Mouse (Mus musculus): Measurements from ENCODE around the gene Polr2g. TPM values are rescaled to one million over a fixed set of nuclear protein-coding genes. Genes with fewer than 3 reads are reported as not detected.

The Polr2g gene
- total RNA-seq, 2 experiments from 2014 or later, result 32.0 to 35.4 TPM

- intact Hi-C loops (cut with DNase I), result no loop called here
- DNase-seq, result peak; percentile 89 to 91
These were observed 20.6 kb upstream of the Polr2g start, which contains the start of gene Ttc9c for GRCm38 (mm10) chr19:8818801-8819595. TSS of gene Ttc9c (minus strand) at chr19:8819333.

DNA sequence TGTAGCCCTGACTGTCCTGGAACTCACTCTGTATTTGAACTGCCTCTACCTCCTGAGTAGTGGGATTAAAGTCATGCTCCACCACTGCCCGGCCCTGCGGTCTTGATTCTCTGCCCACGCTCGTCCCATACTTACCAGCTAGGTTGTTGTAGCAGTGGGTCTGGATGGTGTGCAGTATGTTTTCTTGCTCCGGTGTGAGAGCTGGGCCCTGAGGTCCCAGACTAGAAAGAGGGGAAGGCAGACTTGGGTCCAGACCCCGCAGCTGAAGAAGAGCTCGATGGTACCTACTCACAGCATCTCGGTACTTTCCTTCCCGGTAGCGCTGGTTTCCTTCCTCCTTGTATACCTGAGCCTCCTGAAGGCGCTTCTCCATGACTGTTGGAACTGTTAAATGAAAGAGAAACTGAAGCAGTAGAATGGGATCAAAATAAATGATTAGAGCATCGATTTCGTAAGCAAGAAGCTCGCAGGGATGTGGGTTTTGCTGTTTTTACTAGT lies 20.0 kb upstream of the Polr2g start:
- DNase-seq, result no peak
- intact Hi-C loops (cut with DNase I), result no loop called here

- no peak for DNase-seq
- intact Hi-C loops (cut with DNase I), result no loop called here
These were observed 18.6 kb upstream of the Polr2g start for GRCm38 (mm10) chr19:8817001-8817400.

DNA sequence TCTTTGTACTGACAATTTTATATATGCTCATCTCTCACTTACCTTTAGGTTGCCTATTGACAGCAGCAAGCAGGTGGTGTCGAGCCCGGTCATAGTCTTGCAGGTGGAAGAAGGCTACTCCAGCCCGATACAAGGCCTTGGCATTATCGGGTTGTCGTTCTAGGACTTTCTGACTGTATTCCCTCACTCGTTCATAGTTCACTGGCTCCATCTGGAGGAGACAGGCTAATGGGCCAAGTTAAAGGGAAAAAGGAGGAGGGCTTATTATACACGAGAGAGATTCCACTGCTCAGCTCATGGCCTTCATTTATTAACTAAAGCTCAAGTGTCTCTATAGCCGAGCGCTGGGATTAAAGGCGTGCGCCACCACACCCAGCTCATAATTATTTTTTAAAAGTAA lies 17.4 kb upstream of the Polr2g start:
- intact Hi-C loops (cut with DNase I), result no loop called here

GRCm38 (mm10) chr19:8806810-8807209 lies 8.4 kb upstream of the Polr2g start:
- intact Hi-C loops (cut with DNase I), result no loop called here
- DNase-seq, result no peak

More for the DNA sequence above, 17.4 kb upstream of the Polr2g start:
- DNase-seq, result no peak

- no peak for DNase-seq
- intact Hi-C loops (cut with DNase I), result no loop called here
These were observed 5.7 kb upstream of the Polr2g start for GRCm38 (mm10) chr19:8803879-8804660.

DNA sequence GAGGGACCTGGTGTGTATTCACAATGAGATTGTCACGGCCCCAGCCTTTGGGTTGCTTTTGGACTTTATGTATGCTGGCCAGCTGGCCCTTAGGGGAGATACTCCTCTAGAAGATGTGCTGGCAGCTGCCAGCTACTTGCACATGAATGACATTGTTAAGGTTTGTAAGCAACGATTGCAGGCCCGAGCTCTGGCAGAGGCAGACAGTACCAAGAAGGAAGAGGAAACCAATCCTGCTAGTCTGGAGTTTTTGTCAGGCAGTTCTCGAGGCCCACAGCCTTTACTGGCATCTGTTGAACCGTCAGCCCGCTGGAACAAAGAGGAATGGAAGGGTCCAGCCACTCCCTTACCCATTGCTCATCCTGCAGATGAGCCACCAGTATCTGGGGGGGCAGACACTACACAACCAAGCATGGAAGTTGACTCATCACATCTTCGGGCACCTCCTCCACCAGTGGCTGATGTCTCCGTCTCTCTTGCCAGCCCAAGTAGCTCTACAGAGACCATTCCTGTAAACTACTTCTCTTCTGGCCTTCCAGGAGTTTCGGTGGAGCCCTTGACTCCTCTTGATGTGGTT lies 4.9 kb upstream of the Polr2g start:
- no peak for DNase-seq
- intact Hi-C loops (cut with DNase I), result no loop called here

DNA sequence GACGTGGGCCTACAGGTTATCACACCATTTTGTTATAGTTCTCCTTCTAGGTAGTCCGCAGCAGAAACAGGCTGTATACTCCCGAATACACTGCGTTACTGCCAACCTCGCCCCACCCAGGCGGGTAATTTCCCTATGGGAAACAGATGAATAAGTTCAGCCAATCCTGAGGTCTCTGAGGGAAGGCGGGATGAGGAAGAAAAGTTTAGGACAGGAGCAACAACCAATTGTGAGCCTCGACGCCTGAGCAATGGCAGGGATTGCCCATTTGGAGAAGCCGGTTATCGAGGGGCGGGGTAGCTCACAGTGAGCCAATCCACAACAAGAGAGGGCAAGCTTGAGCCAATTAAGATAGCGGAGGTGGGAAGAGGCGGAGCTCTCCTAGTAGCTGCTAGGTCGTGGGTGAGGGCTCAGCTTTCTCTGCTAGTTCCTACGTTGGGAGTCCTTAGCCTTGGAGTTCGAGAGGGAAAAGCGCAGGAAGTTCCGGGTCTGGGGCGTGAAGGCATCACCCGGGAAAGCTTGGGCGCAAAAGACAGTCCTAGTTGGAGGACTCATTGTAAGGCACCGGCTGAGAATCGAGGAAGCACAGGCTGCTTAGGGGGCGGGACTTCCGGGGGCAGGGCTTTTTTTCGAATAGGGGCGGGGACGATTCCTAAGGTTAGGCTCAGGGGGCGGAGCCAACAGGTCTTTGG lies 3.9 kb upstream of the Polr2g start, which contains the start of gene Zbtb3:
Gene Zbtb3, plus strand, starts transcription at position 426 of the 692 bp plus-strand sequence.
- peak; percentile 87 to 90 for DNase-seq
- intact Hi-C loops (cut with DNase I), result no loop called here

GRCm38 (mm10) chr19:8798947-8799315 lies 554 bp upstream of the Polr2g start:
- intact Hi-C loops (cut with DNase I), result no loop called here
- DNase-seq, result no peak

DNA sequence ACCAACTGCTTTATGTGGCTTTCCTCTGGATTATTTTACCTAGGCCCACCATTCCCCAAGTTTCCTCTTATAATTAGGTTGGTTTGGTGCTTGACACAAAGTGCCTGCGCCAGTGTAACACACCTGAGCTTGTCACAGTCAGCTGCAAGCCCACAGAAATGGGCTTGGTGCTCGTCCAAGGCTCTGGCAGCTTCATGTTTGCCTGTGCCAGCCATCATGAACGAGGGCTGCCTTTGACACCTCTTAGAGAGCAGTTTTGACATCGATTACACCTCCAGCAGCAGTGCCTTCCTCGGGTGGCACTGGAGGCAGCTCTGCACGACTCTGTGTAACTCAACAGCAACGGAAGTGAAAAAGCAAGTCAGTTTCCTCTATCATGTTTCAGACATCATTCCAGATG lies 8.2 kb downstream of the Polr2g start:
- intact Hi-C loops (cut with DNase I), result no loop called here
- no peak for DNase-seq

- DNase-seq, result no peak
- intact Hi-C loops (cut with DNase I), result no loop called here
These were observed 9.2 kb downstream of the Polr2g start for GRCm38 (mm10) chr19:8789171-8789570.

GRCm38 (mm10) chr19:8788521-8788920 lies 9.9 kb downstream of the Polr2g start:
- no peak for DNase-seq
- intact Hi-C loops (cut with DNase I), result no loop called here

DNA sequence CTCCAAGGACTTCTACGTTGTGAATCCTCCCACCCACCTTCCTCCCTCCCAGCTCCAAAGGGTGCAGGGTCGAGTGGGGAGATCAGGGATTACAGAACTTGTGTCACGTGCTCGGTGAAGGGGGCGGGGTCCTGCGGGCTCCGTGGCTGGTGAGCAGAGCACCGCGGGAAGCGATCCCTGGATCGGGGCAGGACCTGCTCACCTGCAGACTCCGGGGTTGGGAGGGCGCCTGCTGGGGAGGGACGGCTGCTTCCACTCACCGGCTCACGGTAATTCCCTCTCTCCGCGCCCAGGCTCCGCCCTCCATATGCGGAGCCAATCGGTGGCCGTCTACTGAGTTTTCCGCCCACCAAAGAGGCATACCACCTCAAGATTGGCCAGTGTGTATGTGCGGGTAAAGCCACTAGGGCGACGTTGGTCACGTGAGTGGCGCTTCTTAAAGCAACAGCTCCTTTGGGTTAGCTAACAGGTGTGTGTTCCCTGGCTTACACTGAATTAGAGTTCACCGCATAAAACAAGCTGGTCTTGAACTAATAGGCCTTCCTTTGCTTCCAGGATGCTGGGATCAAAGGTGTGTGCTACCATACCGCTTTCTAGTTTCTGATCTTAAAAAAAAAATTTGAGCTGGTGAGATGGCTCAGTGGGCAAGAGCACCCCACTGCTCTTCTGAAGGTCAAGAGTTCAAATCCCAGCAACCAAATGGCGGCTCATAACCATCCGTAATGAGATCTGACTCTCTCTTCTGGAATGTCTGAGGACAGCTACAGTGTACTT lies 12.2 kb downstream of the Polr2g start, which contains the start of gene Taf6l:
Gene Taf6l, minus strand, starts transcription at position 410 of the 774 bp plus-strand sequence.
- peak; percentile 83 to 88 for DNase-seq
- intact Hi-C loops (cut with DNase I), result no loop called here

GRCm38 (mm10) chr19:8774951-8775421 lies 23.4 kb downstream of the Polr2g start:
- intact Hi-C loops (cut with DNase I), result no loop called here
- DNase-seq, result no peak

GRCm38 (mm10) chr19:8774086-8774835 lies 24.1 kb downstream of the Polr2g start, which contains the start of gene Tmem179b:
TSS of gene Tmem179b (minus strand) at chr19:8774467.
- peak; percentile 93 to 96 for DNase-seq
- intact Hi-C loops (cut with DNase I), result no loop called here

GRCm38 (mm10) chr19:8773409-8773808 lies 25.0 kb downstream of the Polr2g start:
- intact Hi-C loops (cut with DNase I), result no loop called here
- DNase-seq, result no peak

DNA sequence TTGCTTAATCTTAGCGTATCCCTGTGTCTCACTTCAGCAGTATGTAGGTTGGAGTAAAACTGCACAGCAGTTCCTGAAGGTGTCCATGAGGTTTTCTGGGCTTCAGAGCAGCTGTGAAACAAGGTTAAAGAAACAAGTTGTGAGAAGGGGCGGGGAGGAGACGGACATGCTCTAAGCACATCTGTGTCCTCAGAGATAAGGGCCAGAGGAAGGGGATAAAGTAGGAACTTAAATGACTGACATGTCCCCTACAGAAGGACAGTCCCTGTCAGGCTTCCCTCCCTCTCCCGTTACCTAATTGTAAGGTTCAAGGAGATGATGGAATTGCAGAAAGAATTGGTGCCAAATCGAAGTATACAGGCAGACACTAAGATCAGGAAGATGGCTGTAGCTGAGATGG lies 25.4 kb downstream of the Polr2g start:
- intact Hi-C loops (cut with DNase I), result no loop called here

GRCm38 (mm10) chr19:8770567-8771270 lies 27.7 kb downstream of the Polr2g start, which contains the start of gene Tmem223:
TSS of gene Tmem223 (plus strand) at chr19:8770996.
- peak; percentile 66 to 70 for DNase-seq
- intact Hi-C loops (cut with DNase I), result no loop called here

More for the DNA sequence above, 25.4 kb downstream of the Polr2g start:
- no peak for DNase-seq
